Mouse (Mus musculus): ENCODE measurements around the gene Trappc2. TPM values are rescaled to one million over a fixed set of nuclear protein-coding genes. Genes with fewer than 3 reads are reported as not detected.

The Trappc2 gene
- total RNA-seq, 2 experiments from 2014 or later = 15.8 to 16.4 TPM

Other genes starting within 250 kb of the Trappc2 start
- 1 to 10 TPM; 8.2 to 9.5 TPM for gene Gpm6b, start 201.7 kb upstream of the Trappc2 start, total RNA-seq (2021)
- 1 to 10 TPM; 5.0 to 5.7 TPM for gene Ofd1, start 130 bp downstream of the Trappc2 start, total RNA-seq (2021)
- 10 to 100 TPM; 26.9 to 28.1 TPM for gene Rab9, start 39.3 kb downstream of the Trappc2 start, total RNA-seq (2021)
- gene Tceanc, start 78.0 kb downstream of the Trappc2 start, total RNA-seq (2021) = 1 to 10 TPM; 2.7 to 3.5 TPM
- under 1 TPM; 0.79 to 0.82 TPM for gene Egfl6, start 145.1 kb downstream of the Trappc2 start, total RNA-seq (2021)